Mouse (Mus musculus): Measurements from ENCODE around the gene Bloc1s3. TPM values are rescaled to one million over a fixed set of nuclear protein-coding genes. Genes with fewer than 3 reads are reported as not detected.
A peak's percentile ranks its signal among the peaks of the same experiment; 100 is the strongest.

Bloc1s3 gene
- 6.6 and 7.4 TPM in 2 replicates for polyA plus RNA-seq (2012; rRNA removed)

GRCm38 (mm10) chr7:19508150-19508923 is at the start of gene Bloc1s3, which contains the start of gene Trappc6a:
TSS of gene Bloc1s3 (minus strand) at chr7:19508367.
TSS of gene Trappc6a (plus strand) at chr7:19508395.
- DNase-seq (ENCODE audit: low spot score) = peak; percentile 84

- DNase-seq (ENCODE audit: low spot score) = no peak
Observed at GRCm38 (mm10) chr7:19557086-19557485, 48.9 kb upstream of the Bloc1s3 start.

- no peak for DNase-seq (ENCODE audit: low spot score)
Observed at GRCm38 (mm10) chr7:19554168-19554567, 46.0 kb upstream of the Bloc1s3 start.

GRCm38 (mm10) chr7:19552443-19552842 is 44.3 kb upstream of the Bloc1s3 start:
- DNase-seq (ENCODE audit: low spot score) = no peak

- DNase-seq (ENCODE audit: low spot score) = no peak
Observed at GRCm38 (mm10) chr7:19551634-19552033, 43.5 kb upstream of the Bloc1s3 start.

- DNase-seq (ENCODE audit: low spot score) = no peak
Observed at GRCm38 (mm10) chr7:19549394-19549793, 41.2 kb upstream of the Bloc1s3 start.

- DNase-seq (ENCODE audit: low spot score) = no peak
Observed at GRCm38 (mm10) chr7:19547344-19547969, 39.3 kb upstream of the Bloc1s3 start.

- DNase-seq (ENCODE audit: low spot score) = no peak
Observed at GRCm38 (mm10) chr7:19546007-19546406, 37.8 kb upstream of the Bloc1s3 start.

- DNase-seq (ENCODE audit: low spot score) = no peak
Observed at GRCm38 (mm10) chr7:19543584-19543983, 35.4 kb upstream of the Bloc1s3 start.

- no peak for DNase-seq (ENCODE audit: low spot score)
Observed at GRCm38 (mm10) chr7:19542155-19542691, 34.1 kb upstream of the Bloc1s3 start.

GRCm38 (mm10) chr7:19541681-19542154 is 33.6 kb upstream of the Bloc1s3 start:
- no peak for DNase-seq (ENCODE audit: low spot score)

GRCm38 (mm10) chr7:19540771-19541566 is 32.8 kb upstream of the Bloc1s3 start:
- DNase-seq (ENCODE audit: low spot score) = no peak

- DNase-seq (ENCODE audit: low spot score) = no peak
Observed at GRCm38 (mm10) chr7:19534676-19535075, 26.5 kb upstream of the Bloc1s3 start.

- no peak for DNase-seq (ENCODE audit: low spot score)
Observed at GRCm38 (mm10) chr7:19532240-19532639, 24.1 kb upstream of the Bloc1s3 start.

- DNase-seq (ENCODE audit: low spot score) = no peak
Observed at GRCm38 (mm10) chr7:19531077-19531476, 22.9 kb upstream of the Bloc1s3 start.

- DNase-seq (ENCODE audit: low spot score) = no peak
Observed at GRCm38 (mm10) chr7:19525105-19525481, 16.9 kb upstream of the Bloc1s3 start.

GRCm38 (mm10) chr7:19524420-19525104 is 16.4 kb upstream of the Bloc1s3 start:
- DNase-seq (ENCODE audit: low spot score) = no peak

GRCm38 (mm10) chr7:19523757-19524419 is 15.7 kb upstream of the Bloc1s3 start:
- no peak for DNase-seq (ENCODE audit: low spot score)

GRCm38 (mm10) chr7:19523017-19523756 is 15.0 kb upstream of the Bloc1s3 start:
- no peak for DNase-seq (ENCODE audit: low spot score)

- no peak for DNase-seq (ENCODE audit: low spot score)
Observed at GRCm38 (mm10) chr7:19520032-19520431, 11.9 kb upstream of the Bloc1s3 start.

Measured in urinary bladder, adult 2 months (tissue).